Mouse (Mus musculus) heart, embryonic 11.5 days (tissue): ENCODE data around the gene Mthfd1l. TPM values are rescaled to one million over a fixed set of nuclear protein-coding genes. Genes with fewer than 3 reads are reported as not detected.
"Not testable (repeated sequence)": the region's sequence is repeated elsewhere in the genome, so short reads cannot be mapped to it uniquely, and the experiment has no call there.

Experiments used
- ATAC-seq: fragments of 200-750 bp; cut with Nextera tagmentation; replicated peaks from 2 replicates; pipeline ENCODE4 v1.8.0; 2017; ENCODE audit warnings: moderate library complexity; ENCODE audit not compliant: insufficient number of reproducible peaks, low FRiP score, low TSS enrichment
- H3K27ac ChIP-seq: fragments of 300-500 bp; sonication (generic); 2 replicates; pipeline ENCODE4 v1.5.1; 2014; ENCODE audit warnings: mild to moderate bottlenecking, low read depth, low read length
- H3K27me3 ChIP-seq: fragments of 300-500 bp; sonication (generic); 2 replicates; pipeline ENCODE4 v1.6.1; 2014; ENCODE audit warnings: mild to moderate bottlenecking, low read length, mixed read lengths; ENCODE audit not compliant: control insufficient read depth, insufficient read depth
- H3K36me3 ChIP-seq: fragments of 300-500 bp; sonication (generic); 2 replicates; pipeline ENCODE4 v1.6.1; 2014; ENCODE audit warnings: mild to moderate bottlenecking, low read length, moderate library complexity, mixed read lengths; ENCODE audit not compliant: control insufficient read depth, insufficient read depth
- H3K4me1 ChIP-seq: fragments of 300-500 bp; sonication (generic); 2 replicates; pipeline ENCODE4 v1.6.1; 2014; ENCODE audit warnings: low read length; ENCODE audit not compliant: control insufficient read depth, insufficient read depth
- H3K4me2 ChIP-seq: fragments of 300-500 bp; sonication (generic); 2 replicates; pipeline ENCODE4 v1.6.1; 2014; ENCODE audit warnings: mild to moderate bottlenecking, moderate library complexity
- H3K4me3 ChIP-seq: fragments of 300-500 bp; sonication (generic); 2 replicates; pipeline ENCODE4 v1.5.1; 2014; ENCODE audit warnings: low read depth, low read length
- H3K9ac ChIP-seq: fragments of 300-500 bp; sonication (generic); 2 replicates; pipeline ENCODE4 v1.6.1; 2014; ENCODE audit warnings: mild to moderate bottlenecking, low read depth, low read length, moderate library complexity
- H3K9me3 ChIP-seq: fragments of 300-500 bp; sonication (generic); replicated peaks from 2 replicates; pipeline ENCODE4 v1.6.1; 2016; ENCODE audit warnings: low read length; ENCODE audit not compliant: control insufficient read depth
- whole genome bisulfite sequencing: fragments of 180-500 bp; shearing (Covaris S2); extraction: QIAGEN DNeasy Blood & Tissue Kit; methylation state at CpG from one replicate; pipeline ENCODE4 v1.1.7; 2014; ENCODE audit not compliant: insufficient replicate concordance; 5-methylcytosine and 5-hydroxymethylcytosine counted together
- polyA plus RNA-seq: library from polyadenylated mRNA; unstranded; fragments of >200 nt; fragmentation: Nextera tagmentation; extraction: Ambion mirVana; gene quantifications from 2 replicates; pipeline ENCODE4 v1.2.1, GENCODE M21; 2014

Gene Mthfd1l
- polyA plus RNA-seq, 1 experiment from 2014 or later, result 18.0 TPM

- WGBS, result 80% methylated on average over 4 of the region's 4 CpGs
- H3K27ac ChIP-seq, result no peak overlapping the region
- H3K4me3 ChIP-seq, result no peak overlapping the region
- H3K9me3 ChIP-seq, result no peaks in the 10 kb centered on the region
- H3K27me3 ChIP-seq, result no peaks in the 10 kb centered on the region
- H3K4me2 ChIP-seq, result no peak overlapping the region
- peaks cover 3% of the 10 kb centered on the region; the same call in 1 of the 2 replicates for H3K4me1 ChIP-seq
- H3K36me3 ChIP-seq, result no peaks in the 10 kb centered on the region
- H3K9ac ChIP-seq, result no peak overlapping the region
- no peak for ATAC-seq
Measured at GRCm38 (mm10) chr10:4119287-4119686, 146.4 kb downstream of the Mthfd1l start.

GRCm38 (mm10) chr10:4120708-4121107, 147.8 kb downstream of the Mthfd1l start:
- Histone ChIP-seq H3K36me3 (no peaks in the 10 kb centered on the region), H3K4me3 (no peak overlapping the region), H3K4me1 (peaks cover 3% of the 10 kb centered on the region; the same call in 1 of the 2 replicates), H3K27me3 (no peaks in the 10 kb centered on the region), H3K9me3 (no peaks in the 10 kb centered on the region), H3K4me2 (no peak overlapping the region), H3K9ac (no peak overlapping the region), H3K27ac (0 out of 2 replicates have a peak overlapping the region, but pooled peaks have one; percentile 4)
- no peak for ATAC-seq
- WGBS, result 70% methylated on average over 10 of the region's 10 CpGs

GRCm38 (mm10) chr10:4121197-4121596, 148.3 kb downstream of the Mthfd1l start:
- H3K27ac ChIP-seq, result no peak overlapping the region
- no peak for ATAC-seq

GRCm38 (mm10) chr10:4123280-4123945, 150.5 kb downstream of the Mthfd1l start:
- not testable (repeated sequence) for H3K27me3 ChIP-seq, H3K4me2 ChIP-seq, H3K9ac ChIP-seq, H3K4me3 ChIP-seq, H3K9me3 ChIP-seq, H3K36me3 ChIP-seq, ATAC-seq, H3K4me1 ChIP-seq, H3K27ac ChIP-seq
- 78% methylated on average over 7 of the region's 7 CpGs for WGBS

More at GRCm38 (mm10) chr10:4121197-4121596, 148.3 kb downstream of the Mthfd1l start:
- Histone ChIP-seq H3K9me3 (no peaks in the 10 kb centered on the region), H3K27me3 (no peaks in the 10 kb centered on the region), H3K4me3 (no peak overlapping the region), H3K9ac (no peak overlapping the region), H3K36me3 (no peaks in the 10 kb centered on the region), H3K4me2 (no peak overlapping the region), H3K4me1 (peaks cover 3% of the 10 kb centered on the region; the same call in 1 of the 2 replicates)
- WGBS, result 86% methylated on average over 1 of the region's 1 CpGs

- Histone ChIP-seq H3K4me2 (no peak overlapping the region), H3K4me1 (peaks cover 12% of the 10 kb centered on the region; the same call in 1 of the 2 replicates), H3K9ac (no peak overlapping the region), H3K27ac (no peak overlapping the region), H3K4me3 (no peak overlapping the region), H3K9me3 (no peaks in the 10 kb centered on the region), H3K36me3 (no peaks in the 10 kb centered on the region), H3K27me3 (no peaks in the 10 kb centered on the region)
- ATAC-seq, result no peak
- WGBS, result 92% methylated on average over 1 of the region's 1 CpGs
Measured at GRCm38 (mm10) chr10:4124148-4124547, 151.2 kb downstream of the Mthfd1l start.

- no peak for ATAC-seq
- no peaks in the 10 kb centered on the region for H3K36me3 ChIP-seq
- no peaks in the 10 kb centered on the region for H3K9me3 ChIP-seq
- 83% methylated on average over 7 of the region's 7 CpGs for WGBS
- no peaks in the 10 kb centered on the region for H3K27me3 ChIP-seq
- H3K27ac ChIP-seq, result no peak overlapping the region
- no peak overlapping the region for H3K4me2 ChIP-seq
- no peak overlapping the region for H3K4me3 ChIP-seq
- peaks cover 16% of the 10 kb centered on the region for H3K4me1 ChIP-seq
- H3K9ac ChIP-seq, result no peak overlapping the region
Measured at GRCm38 (mm10) chr10:4125232-4125631, 152.3 kb downstream of the Mthfd1l start.

GRCm38 (mm10) chr10:4126335-4127012, 153.6 kb downstream of the Mthfd1l start:
- H3K9ac ChIP-seq, result no peak overlapping the region
- no peaks in the 10 kb centered on the region for H3K36me3 ChIP-seq
- H3K27me3 ChIP-seq, result no peaks in the 10 kb centered on the region
- ATAC-seq, result no peak
- no peak overlapping the region for H3K4me2 ChIP-seq
- 57% methylated on average over 8 of the region's 8 CpGs for WGBS
- H3K4me1 ChIP-seq, result peaks cover 13% of the 10 kb centered on the region
- no peak overlapping the region for H3K27ac ChIP-seq
- H3K9me3 ChIP-seq, result no peaks in the 10 kb centered on the region
- no peak overlapping the region for H3K4me3 ChIP-seq

- H3K9me3 ChIP-seq, result no peaks in the 10 kb centered on the region
- no peak overlapping the region for H3K4me3 ChIP-seq
- H3K36me3 ChIP-seq, result no peaks in the 10 kb centered on the region
- no peak for ATAC-seq
- H3K27ac ChIP-seq, result peak overlapping the region; percentile 25; the same call in 1 of the 2 replicates
- H3K4me1 ChIP-seq, result peaks cover 21% of the 10 kb centered on the region
- no peak overlapping the region for H3K4me2 ChIP-seq
- H3K9ac ChIP-seq, result no peak overlapping the region
- H3K27me3 ChIP-seq, result no peaks in the 10 kb centered on the region
- WGBS, result 74% methylated on average over 10 of the region's 10 CpGs
Measured at GRCm38 (mm10) chr10:4128411-4128810, 155.5 kb downstream of the Mthfd1l start.
